Mouse (Mus musculus): Measurements from ENCODE around the gene Ttc23l. TPM values are rescaled to one million over a fixed set of nuclear protein-coding genes. Genes with fewer than 3 reads are reported as not detected.

Gene Ttc23l
- not detected in 2 replicates for polyA plus RNA-seq (2015; fragmentation: Nextera tagmentation; extraction: Ambion mirVana)

GRCm38 (mm10) chr15:10558465-10558864, at the start of gene Ttc23l:
Gene Ttc23l, minus strand, starts transcription at chr15:10558668.

GRCm38 (mm10) chr15:10485484-10486364, 72.7 kb downstream of the Ttc23l start, which contains the start of the genes Brix1 and Rad1:
Gene Brix1, minus strand, starts transcription at chr15:10485947.
Gene Rad1, plus strand, starts transcription at chr15:10486018.

GRCm38 (mm10) chr15:10470151-10470831, 88.2 kb downstream of the Ttc23l start, which contains the start of gene Dnajc21:
Gene Dnajc21, minus strand, starts transcription at chr15:10470516.

Other genes starting within 250 kb of the Ttc23l start
- 0.61 TPM in 1 of 2 replicates, not detected in the other for gene Gm21973, start 233.3 kb downstream of the Ttc23l start, polyA plus RNA-seq (2015; fragmentation: Nextera tagmentation; extraction: Ambion mirVana)
- 1.0 and 1.6 TPM in 2 replicates for gene Agxt2, start 200.1 kb downstream of the Ttc23l start, polyA plus RNA-seq (2015; fragmentation: Nextera tagmentation; extraction: Ambion mirVana)
- 10.7 and 15.3 TPM in 2 replicates for gene Dnajc21, start 88.2 kb downstream of the Ttc23l start, polyA plus RNA-seq (2015; fragmentation: Nextera tagmentation; extraction: Ambion mirVana)
- 101 and 129 TPM in 2 replicates for gene Brix1, start 72.7 kb downstream of the Ttc23l start, polyA plus RNA-seq (2015; fragmentation: Nextera tagmentation; extraction: Ambion mirVana)
- 18.2 and 23.4 TPM in 2 replicates for gene Rad1, start 72.7 kb downstream of the Ttc23l start, polyA plus RNA-seq (2015; fragmentation: Nextera tagmentation; extraction: Ambion mirVana)
- gene Rai14, start 156.0 kb upstream of the Ttc23l start, polyA plus RNA-seq (2015; fragmentation: Nextera tagmentation; extraction: Ambion mirVana) = 11.4 and 17.7 TPM in 2 replicates